Mouse (Mus musculus): ENCODE results near the gene Caskin2. TPM values are rescaled to one million over a fixed set of nuclear protein-coding genes. Genes with fewer than 3 reads are reported as not detected.

Gene Caskin2
- polyA plus RNA-seq, 1 experiment from 2014 or later: 11.0 TPM

- DNase-seq (ENCODE audit: low spot score) (no peak), ATAC-seq (ENCODE audit: low FRiP score) (no peak)
- Histone ChIP-seq H3K36me3 (replicated peaks; ENCODE audit: control insufficient read depth, insufficient read depth) (peaks cover 53% of the 10 kb centered on the region), H3K9me3 (ENCODE audit: control insufficient read depth, low read length) (no peaks in the 10 kb centered on the region), H3K27ac (no peak overlapping the region), H3K4me1 (replicated peaks; ENCODE audit: control insufficient read depth, insufficient read depth, low read length) (peaks cover 11% of the 10 kb centered on the region; the same call in 1 of the 2 replicates), H3K27me3 (ENCODE audit: control insufficient read depth, insufficient read depth, low read length) (peaks cover 25% of the 10 kb centered on the region), H3K4me3 (replicated peaks; ENCODE audit: low read length) (no peak overlapping the region), H3K4me2 (replicated peaks) (no peak overlapping the region), H3K9ac (no peak overlapping the region)
- 82% methylated on average over 4 of the region's 4 CpGs for WGBS
Observed at GRCm38 (mm10) chr11:115821001-115821400, 7.6 kb upstream of the Caskin2 start.

GRCm38 (mm10) chr11:115819915-115820623 is 6.6 kb upstream of the Caskin2 start:
- H3K4me3 ChIP-seq (replicated peaks; ENCODE audit: low read length): no peak overlapping the region
- H3K27me3 ChIP-seq (ENCODE audit: control insufficient read depth, insufficient read depth, low read length): peaks cover 16% of the 10 kb centered on the region
- H3K4me1 ChIP-seq (replicated peaks; ENCODE audit: control insufficient read depth, insufficient read depth, low read length): peaks cover 17% of the 10 kb centered on the region; the same call in 1 of the 2 replicates
- H3K9ac ChIP-seq: no peak overlapping the region
- ATAC-seq (ENCODE audit: low FRiP score) (no peak), DNase-seq (ENCODE audit: low spot score) (no peak)
- H3K36me3 ChIP-seq (replicated peaks; ENCODE audit: control insufficient read depth, insufficient read depth): peaks cover 53% of the 10 kb centered on the region
- 92% methylated on average over 16 of the region's 16 CpGs for WGBS
- H3K27ac ChIP-seq: no peak overlapping the region
- no peaks in the 10 kb centered on the region for H3K9me3 ChIP-seq (ENCODE audit: control insufficient read depth, low read length)
- H3K4me2 ChIP-seq (replicated peaks): no peak overlapping the region

GRCm38 (mm10) chr11:115817331-115817730 is 3.9 kb upstream of the Caskin2 start:
- Histone ChIP-seq H3K9me3 (ENCODE audit: control insufficient read depth, low read length) (no peaks in the 10 kb centered on the region), H3K9ac (no peak overlapping the region), H3K27me3 (ENCODE audit: control insufficient read depth, insufficient read depth, low read length) (no peaks in the 10 kb centered on the region), H3K36me3 (replicated peaks; ENCODE audit: control insufficient read depth, insufficient read depth) (peaks cover 46% of the 10 kb centered on the region), H3K27ac (no peak overlapping the region), H3K4me1 (replicated peaks; ENCODE audit: control insufficient read depth, insufficient read depth, low read length) (peaks cover 15% of the 10 kb centered on the region), H3K4me2 (replicated peaks) (no peak overlapping the region), H3K4me3 (replicated peaks; ENCODE audit: low read length) (no peak overlapping the region)
- DNase-seq (ENCODE audit: low spot score) (no peak), ATAC-seq (ENCODE audit: low FRiP score) (no peak)
- 86% methylated on average over 5 of the region's 5 CpGs for WGBS

- ATAC-seq (ENCODE audit: low FRiP score) (peak; percentile 32), DNase-seq (ENCODE audit: low spot score) (peak; percentile 84)
- H3K27ac ChIP-seq: peak within 1 kb of the TSS; percentile 62
- H3K4me2 ChIP-seq (replicated peaks): peak within 1 kb of the TSS; percentile 88
- peak within 1 kb of the TSS; percentile 71 for H3K4me3 ChIP-seq (replicated peaks; ENCODE audit: low read length)
- H3K9ac ChIP-seq: peak within 1 kb of the TSS; percentile 77
- WGBS: under 1% methylated on average over 75 of the region's 84 CpGs
- peaks cover 25% of the 10 kb centered on the region for H3K4me1 ChIP-seq (replicated peaks; ENCODE audit: control insufficient read depth, insufficient read depth, low read length)
- no peaks in the 10 kb centered on the region for H3K9me3 ChIP-seq (ENCODE audit: control insufficient read depth, low read length)
- peaks cover 21% of the 10 kb centered on the region for H3K36me3 ChIP-seq (replicated peaks; ENCODE audit: control insufficient read depth, insufficient read depth)
- no peaks in the 10 kb centered on the region for H3K27me3 ChIP-seq (ENCODE audit: control insufficient read depth, insufficient read depth, low read length)
Observed at GRCm38 (mm10) chr11:115814605-115815450, 1.4 kb upstream of the Caskin2 start, which contains the start of gene Tsen54. Gene Tsen54, plus strand, starts transcription at chr11:115814724.

- Histone ChIP-seq H3K4me1 (replicated peaks; ENCODE audit: control insufficient read depth, insufficient read depth, low read length) (peaks cover 45% of the 10 kb centered on the region), H3K36me3 (replicated peaks; ENCODE audit: control insufficient read depth, insufficient read depth) (peaks cover 7% of the 10 kb centered on the region; the same call in 1 of the 2 replicates), H3K9me3 (ENCODE audit: control insufficient read depth, low read length) (no peaks in the 10 kb centered on the region), H3K4me3 (replicated peaks; ENCODE audit: low read length) (peak overlapping the region; percentile 71), H3K27ac (peak overlapping the region; percentile 65; the same call in 1 of the 2 replicates), H3K4me2 (replicated peaks) (peak overlapping the region; percentile 88), H3K9ac (peak overlapping the region; percentile 75), H3K27me3 (ENCODE audit: control insufficient read depth, insufficient read depth, low read length) (no peaks in the 10 kb centered on the region)
- 5% methylated on average over 24 of the region's 28 CpGs for WGBS
- DNase-seq (ENCODE audit: low spot score): no peak
- no peak for ATAC-seq (ENCODE audit: low FRiP score)
Observed at GRCm38 (mm10) chr11:115812533-115813420, 662 bp downstream of the Caskin2 start.

GRCm38 (mm10) chr11:115812095-115812494 is 1.3 kb downstream of the Caskin2 start:
- DNase-seq (ENCODE audit: low spot score) (no peak), ATAC-seq (ENCODE audit: low FRiP score) (no peak)
- H3K4me1 ChIP-seq (replicated peaks; ENCODE audit: control insufficient read depth, insufficient read depth, low read length): peaks cover 46% of the 10 kb centered on the region

GRCm38 (mm10) chr11:115811381-115812093 is 1.9 kb downstream of the Caskin2 start:
- Histone ChIP-seq H3K27me3 (ENCODE audit: control insufficient read depth, insufficient read depth, low read length) (no peaks in the 10 kb centered on the region), H3K4me2 (replicated peaks) (peak overlapping the region; percentile 88), H3K9ac (peak overlapping the region; percentile 75), H3K27ac (no peak overlapping the region), H3K36me3 (replicated peaks; ENCODE audit: control insufficient read depth, insufficient read depth) (0 out of 2 replicates have a peak, but pooled peaks cover 4% of the 10 kb centered on the region), H3K9me3 (ENCODE audit: control insufficient read depth, low read length) (no peaks in the 10 kb centered on the region), H3K4me1 (replicated peaks; ENCODE audit: control insufficient read depth, insufficient read depth, low read length) (peaks cover 46% of the 10 kb centered on the region), H3K4me3 (replicated peaks; ENCODE audit: low read length) (peak overlapping the region; percentile 71)
- DNase-seq (ENCODE audit: low spot score): no peak
- 78% methylated on average over 20 of the region's 20 CpGs for WGBS
- no peak for ATAC-seq (ENCODE audit: low FRiP score)

More at GRCm38 (mm10) chr11:115812095-115812494, 1.3 kb downstream of the Caskin2 start:
- Histone ChIP-seq H3K27ac (no peak overlapping the region), H3K27me3 (ENCODE audit: control insufficient read depth, insufficient read depth, low read length) (no peaks in the 10 kb centered on the region), H3K4me2 (replicated peaks) (peak overlapping the region; percentile 88), H3K9me3 (ENCODE audit: control insufficient read depth, low read length) (no peaks in the 10 kb centered on the region), H3K9ac (peak overlapping the region; percentile 75), H3K4me3 (replicated peaks; ENCODE audit: low read length) (peak overlapping the region; percentile 71), H3K36me3 (replicated peaks; ENCODE audit: control insufficient read depth, insufficient read depth) (peaks cover 6% of the 10 kb centered on the region; the same call in 1 of the 2 replicates)
- 40% methylated on average over 7 of the region's 7 CpGs for WGBS

GRCm38 (mm10) chr11:115810377-115810776 is 3.1 kb downstream of the Caskin2 start:
- H3K4me3 ChIP-seq (replicated peaks; ENCODE audit: low read length): peak overlapping the region; percentile 9
- 0 out of 2 replicates have a peak, but pooled peaks cover 4% of the 10 kb centered on the region for H3K36me3 ChIP-seq (replicated peaks; ENCODE audit: control insufficient read depth, insufficient read depth)
- peak overlapping the region; percentile 54; the same call in 1 of the 2 replicates for H3K27ac ChIP-seq
- no peak for DNase-seq (ENCODE audit: low spot score)
- no peaks in the 10 kb centered on the region for H3K9me3 ChIP-seq (ENCODE audit: control insufficient read depth, low read length)
- no peaks in the 10 kb centered on the region for H3K27me3 ChIP-seq (ENCODE audit: control insufficient read depth, insufficient read depth, low read length)
- peaks cover 41% of the 10 kb centered on the region for H3K4me1 ChIP-seq (replicated peaks; ENCODE audit: control insufficient read depth, insufficient read depth, low read length)
- H3K9ac ChIP-seq: no peak overlapping the region
- no peak for ATAC-seq (ENCODE audit: low FRiP score)
- WGBS: 76% methylated on average over 14 of the region's 14 CpGs
- H3K4me2 ChIP-seq (replicated peaks): peak overlapping the region; percentile 88

All from hindbrain, embryonic 14.5 days (tissue).